Mouse (Mus musculus) Patski (cell line): ENCODE data around the gene Gm28047. TPM values are rescaled to one million over a fixed set of nuclear protein-coding genes. Genes with fewer than 3 reads are reported as not detected.

Experiments
- ATAC-seq: fragments of 100-300 bp; one replicate; pipeline ENCODE4 v1.8.0; 2021
- CTCF ChIA-PET: fragments of 350-600 bp; sonication (Branson Sonifier 250); formaldehyde crosslinking; loops from one replicate; lab custom pipeline; 2022; ENCODE audit warnings: inconsistent platforms; lab: Charles Lee
- POLR2A ChIA-PET: fragments of 350-600 bp; sonication (Branson Sonifier 250); formaldehyde crosslinking; loops from one replicate; lab custom pipeline; 2022; ENCODE audit warnings: antibody characterized with exemption, inconsistent platforms; lab: Charles Lee
- DNase-seq: peaks from one replicate; pipeline ENCODE4 v3.0.0-alpha.2; 2011; ENCODE audit warnings: low read depth, low spot score
- H3K27me3 ChIP-seq: fragments of 371-371 bp; one replicate; pipeline ENCODE4 v1.5.1; 2021
- CTCF ChIP-seq: fragments of 100-300 bp; IDR thresholded peaks from one replicate; pipeline ENCODE4 v1.5.1; 2021
- in situ Hi-C: fragments of 300-500 bp; cut with MboI; formaldehyde crosslinking; loops from 3 replicates; pipeline ENCODE4 v1.11.1; 2018; ENCODE audit warnings: low pct_unique_long_range_greater_than_20kb, mixed read lengths
- polyA plus RNA-seq: library from polyadenylated mRNA; unstranded; gene quantifications from one replicate; pipeline ENCODE4 v1.2.3, GENCODE M21; 2021

Gm28047 gene
- polyA plus RNA-seq, 1 experiment from 2014 or later: not detected

GRCm38 (mm10) chr15:102485853-102486252 lies 139.0 kb downstream of the Gm28047 start:
- ChIA-PET POLR2A (interaction anchor here (0.6 to 1.6 kb wide), 4 partner anchors 12 to 139 kb away, joined by 3 to 4 read pairs (median 4); no protein-coding TSS in a partner anchor), CTCF (no interaction called here)
- ATAC-seq: no peak
- DNase-seq: no peak
- in situ Hi-C loops: no loop called here
- no peaks in the 10 kb centered on the region for H3K27me3 ChIP-seq
- no peak for TF ChIP-seq CTCF

- DNase-seq (no peak), ATAC-seq (no peak)
- in situ Hi-C loops: no loop called here
- no peaks in the 10 kb centered on the region for H3K27me3 ChIP-seq
- ChIA-PET CTCF (interaction anchor here (1.4 to 2.4 kb wide), 3 partner anchors 8 to 14 kb away, joined by 4 to 8 read pairs (median 5); no protein-coding TSS in a partner anchor), POLR2A (no interaction called here)
- TF ChIP-seq CTCF: no peak
Measured at GRCm38 (mm10) chr15:102483136-102483535, 141.7 kb downstream of the Gm28047 start.

DNA sequence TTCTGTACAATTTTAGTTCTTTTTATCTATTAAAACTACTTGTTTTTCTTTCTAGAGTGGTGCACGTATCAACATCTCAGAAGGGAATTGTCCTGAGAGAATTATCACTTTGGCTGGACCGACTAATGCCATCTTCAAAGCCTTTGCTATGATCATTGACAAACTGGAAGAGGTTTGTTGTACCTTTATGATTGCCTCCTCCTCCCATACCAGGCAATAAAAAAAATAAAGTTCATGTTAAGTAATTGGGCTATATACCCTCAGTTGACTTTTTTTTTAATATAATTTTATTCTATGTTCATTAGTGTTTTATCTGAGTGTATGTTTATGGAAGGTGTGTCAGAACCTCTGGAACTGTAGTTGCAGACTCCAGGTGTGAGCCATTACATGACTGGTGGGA lies 150.3 kb downstream of the Gm28047 start:
- CTCF ChIA-PET: interaction anchor here (2.0 kb wide), 1 partner anchor 8 kb away, joined by 8 read pairs; no protein-coding TSS in a partner anchor
- DNase-seq: no peak
- in situ Hi-C loops: no loop called here
- ATAC-seq: no peak
- H3K27me3 ChIP-seq: no peaks in the 10 kb centered on the region
- TF ChIP-seq CTCF: no peak
- POLR2A ChIA-PET: interaction anchor here (0.6 kb wide), 1 partner anchor 105 kb away, joined by 3 read pairs; no protein-coding TSS in a partner anchor

Other genes with a start within 250 kb of the Gm28047 start
- 30.6 TPM for gene Sp1, start 218.9 kb downstream of the Gm28047 start, polyA plus RNA-seq
- gene Amhr2, start 179.7 kb downstream of the Gm28047 start, polyA plus RNA-seq: not detected
- 167 TPM for gene Prr13, start 166.0 kb downstream of the Gm28047 start, polyA plus RNA-seq
- gene Pcbp2, start 154.5 kb downstream of the Gm28047 start, polyA plus RNA-seq: 801 TPM
- 3.6 TPM for gene Gm10337, start 121.3 kb downstream of the Gm28047 start, polyA plus RNA-seq
- 41.5 TPM for gene Map3k12, start 108.0 kb downstream of the Gm28047 start, polyA plus RNA-seq
- gene Tarbp2, start 106.9 kb downstream of the Gm28047 start, polyA plus RNA-seq: 51.1 TPM
- 0.83 TPM for gene Npff, start 100.1 kb downstream of the Gm28047 start, polyA plus RNA-seq
- gene Atf7, start 397 bp upstream of the Gm28047 start, polyA plus RNA-seq: 39.9 TPM
- 24.7 TPM for gene Atp5g2, start 47.3 kb upstream of the Gm28047 start, polyA plus RNA-seq
- 154 TPM for gene Calcoco1, start 97.1 kb upstream of the Gm28047 start, polyA plus RNA-seq